Mouse (Mus musculus) hindbrain, embryonic 15.5 days (tissue): ENCODE results near the gene Jmjd6. TPM values are rescaled to one million over a fixed set of nuclear protein-coding genes. Genes with fewer than 3 reads are reported as not detected.

ENCODE experiments used
- ATAC-seq: fragments of 200-750 bp; cut with Nextera tagmentation; 2 replicates; pipeline ENCODE4 v1.8.0; 2017; ENCODE audit warnings: low read depth, moderate number of reproducible peaks, moderate TSS enrichment; ENCODE audit not compliant: low FRiP score
- H3K27ac ChIP-seq: fragments of 300-500 bp; sonication (generic); replicated peaks from 2 replicates; pipeline ENCODE4 v1.5.1; 2015; ENCODE audit warnings: mild to moderate bottlenecking, inconsistent platforms
- H3K27me3 ChIP-seq: fragments of 300-500 bp; sonication (generic); 2 replicates; pipeline ENCODE4 v1.6.1; 2015; ENCODE audit warnings: control low read depth, inconsistent platforms
- H3K36me3 ChIP-seq: fragments of 300-500 bp; sonication (generic); 2 replicates; pipeline ENCODE4 v1.6.1; 2015; ENCODE audit warnings: control low read depth, inconsistent platforms
- H3K4me1 ChIP-seq: fragments of 300-500 bp; sonication (generic); replicated peaks from 2 replicates; pipeline ENCODE4 v1.6.1; 2015; ENCODE audit warnings: control low read depth, inconsistent platforms
- H3K4me2 ChIP-seq: fragments of 300-500 bp; sonication (generic); 2 replicates; pipeline ENCODE4 v1.6.1; 2015; ENCODE audit warnings: moderate library complexity, mild to moderate bottlenecking, inconsistent platforms
- H3K4me3 ChIP-seq: fragments of 300-500 bp; sonication (generic); 2 replicates; pipeline ENCODE4 v1.5.1; 2015; ENCODE audit warnings: mild to moderate bottlenecking, inconsistent platforms
- H3K9ac ChIP-seq: fragments of 300-500 bp; sonication (generic); 2 replicates; pipeline ENCODE4 v1.6.1; 2015; ENCODE audit warnings: inconsistent platforms
- H3K9me3 ChIP-seq: fragments of 300-500 bp; sonication (generic); 2 replicates; pipeline ENCODE4 v1.6.1; 2016; ENCODE audit warnings: control low read depth, inconsistent platforms
- WGBS: fragments of 180-500 bp; shearing (Covaris S2); methylation state at CpG from one replicate; pipeline ENCODE4 v1.1.7; 2015; 5-methylcytosine and 5-hydroxymethylcytosine counted together
- polyA plus RNA-seq: library from polyadenylated mRNA; unstranded; fragments of >200 nt; fragmentation: Nextera tagmentation; extraction: Ambion mirVana; gene quantifications from 2 replicates; pipeline ENCODE4 v1.2.1, GENCODE M21; 2015

Gene Jmjd6
- polyA plus RNA-seq, 1 experiment from 2014 or later, result 72.4 TPM

GRCm38 (mm10) chr11:116818722-116819121 is 24.5 kb downstream of the Jmjd6 start:
- Histone ChIP-seq H3K4me3 (no peak overlapping the region), H3K4me2 (no peak overlapping the region), H3K9me3 (no peaks in the 10 kb centered on the region), H3K27ac (peak overlapping the region; percentile 33; the same call in 1 of the 2 replicates), H3K27me3 (no peaks in the 10 kb centered on the region), H3K36me3 (no peaks in the 10 kb centered on the region), H3K9ac (no peak overlapping the region), H3K4me1 (peaks cover 40% of the 10 kb centered on the region)
- ATAC-seq, result no peak
- WGBS, result 53% methylated on average over 8 of the region's 8 CpGs

GRCm38 (mm10) chr11:116817567-116817966 is 25.7 kb downstream of the Jmjd6 start:
- Histone ChIP-seq H3K9ac (no peak overlapping the region), H3K27ac (no peak overlapping the region), H3K4me1 (peaks cover 51% of the 10 kb centered on the region), H3K4me2 (no peak overlapping the region), H3K4me3 (no peak overlapping the region), H3K9me3 (no peaks in the 10 kb centered on the region), H3K27me3 (no peaks in the 10 kb centered on the region), H3K36me3 (no peaks in the 10 kb centered on the region)
- no peak for ATAC-seq
- 96% methylated on average over 5 of the region's 5 CpGs for WGBS

GRCm38 (mm10) chr11:116816769-116817168 is 26.5 kb downstream of the Jmjd6 start:
- no peaks in the 10 kb centered on the region for H3K27me3 ChIP-seq
- H3K4me2 ChIP-seq, result no peak overlapping the region
- no peak overlapping the region for H3K27ac ChIP-seq
- no peak for ATAC-seq
- no peak overlapping the region for H3K4me3 ChIP-seq
- no peaks in the 10 kb centered on the region for H3K36me3 ChIP-seq
- no peak overlapping the region for H3K9ac ChIP-seq
- H3K4me1 ChIP-seq, result peaks cover 52% of the 10 kb centered on the region
- WGBS, result 93% methylated on average over 5 of the region's 5 CpGs
- no peaks in the 10 kb centered on the region for H3K9me3 ChIP-seq

GRCm38 (mm10) chr11:116814884-116815415 is 28.3 kb downstream of the Jmjd6 start:
- peak overlapping the region; percentile 22 for H3K4me2 ChIP-seq
- peak overlapping the region; percentile 98 for H3K27ac ChIP-seq
- H3K27me3 ChIP-seq, result no peaks in the 10 kb centered on the region
- no peak for ATAC-seq
- no peaks in the 10 kb centered on the region for H3K36me3 ChIP-seq
- H3K9me3 ChIP-seq, result no peaks in the 10 kb centered on the region
- WGBS, result 13% methylated on average over 7 of the region's 7 CpGs
- H3K4me3 ChIP-seq, result no peak overlapping the region
- no peak overlapping the region for H3K9ac ChIP-seq
- peaks cover 63% of the 10 kb centered on the region for H3K4me1 ChIP-seq

- WGBS, result 3% methylated on average over 20 of the region's 20 CpGs
- peaks cover 67% of the 10 kb centered on the region for H3K4me1 ChIP-seq
- H3K27me3 ChIP-seq, result no peaks in the 10 kb centered on the region
- H3K4me2 ChIP-seq, result peak overlapping the region; percentile 22
- peak overlapping the region; percentile 14; the same call in 1 of the 2 replicates for H3K9ac ChIP-seq
- peak overlapping the region; percentile 98 for H3K27ac ChIP-seq
- ATAC-seq, result peak; percentile 11; the same call in 1 of the 2 replicates
- H3K4me3 ChIP-seq, result no peak overlapping the region
- H3K36me3 ChIP-seq, result no peaks in the 10 kb centered on the region
- H3K9me3 ChIP-seq, result no peaks in the 10 kb centered on the region
Measured at GRCm38 (mm10) chr11:116814076-116814883, 29.0 kb downstream of the Jmjd6 start.

GRCm38 (mm10) chr11:116813610-116814009 is 29.6 kb downstream of the Jmjd6 start:
- WGBS, result 60% methylated on average over 13 of the region's 13 CpGs
- H3K27me3 ChIP-seq, result no peaks in the 10 kb centered on the region
- no peak overlapping the region for H3K4me3 ChIP-seq
- H3K4me2 ChIP-seq, result peak overlapping the region; percentile 22
- H3K9me3 ChIP-seq, result no peaks in the 10 kb centered on the region
- H3K27ac ChIP-seq, result peak overlapping the region; percentile 98
- H3K9ac ChIP-seq, result no peak overlapping the region
- peaks cover 66% of the 10 kb centered on the region for H3K4me1 ChIP-seq
- no peaks in the 10 kb centered on the region for H3K36me3 ChIP-seq
- ATAC-seq, result no peak

- ATAC-seq, result peak; percentile 4; the same call in 1 of the 2 replicates
- H3K4me2 ChIP-seq, result peak overlapping the region; percentile 31; the same call in 1 of the 2 replicates
- H3K4me1 ChIP-seq, result peaks cover 71% of the 10 kb centered on the region
- H3K27ac ChIP-seq, result peak overlapping the region; percentile 98
- no peak overlapping the region for H3K9ac ChIP-seq
- H3K9me3 ChIP-seq, result no peaks in the 10 kb centered on the region
- no peaks in the 10 kb centered on the region for H3K27me3 ChIP-seq
- WGBS, result 31% methylated on average over 21 of the region's 21 CpGs
- H3K36me3 ChIP-seq, result no peaks in the 10 kb centered on the region
- no peak overlapping the region for H3K4me3 ChIP-seq
Measured at GRCm38 (mm10) chr11:116812793-116813529, 30.3 kb downstream of the Jmjd6 start.

GRCm38 (mm10) chr11:116810983-116811901 is 32.0 kb downstream of the Jmjd6 start:
- H3K9ac ChIP-seq, result peak overlapping the region; percentile 50
- ATAC-seq, result peak; percentile 94
- H3K27ac ChIP-seq, result peak overlapping the region; percentile 98
- no peaks in the 10 kb centered on the region for H3K9me3 ChIP-seq
- H3K36me3 ChIP-seq, result no peaks in the 10 kb centered on the region
- WGBS, result 8% methylated on average over 30 of the region's 32 CpGs
- H3K27me3 ChIP-seq, result no peaks in the 10 kb centered on the region
- H3K4me1 ChIP-seq, result peaks cover 78% of the 10 kb centered on the region
- H3K4me2 ChIP-seq, result peak overlapping the region; percentile 62
- peak overlapping the region; percentile 25 for H3K4me3 ChIP-seq

GRCm38 (mm10) chr11:116810528-116810927 is 32.7 kb downstream of the Jmjd6 start:
- H3K4me3 ChIP-seq, result peak overlapping the region; percentile 25

GRCm38 (mm10) chr11:116809520-116809919 is 33.7 kb downstream of the Jmjd6 start:
- H3K9me3 ChIP-seq, result no peaks in the 10 kb centered on the region

More at GRCm38 (mm10) chr11:116810528-116810927, 32.7 kb downstream of the Jmjd6 start:
- peaks cover 78% of the 10 kb centered on the region for H3K4me1 ChIP-seq
- no peaks in the 10 kb centered on the region for H3K36me3 ChIP-seq
- peak; percentile 28 for ATAC-seq
- H3K9ac ChIP-seq, result peak overlapping the region; percentile 50
- no peaks in the 10 kb centered on the region for H3K9me3 ChIP-seq
- H3K27ac ChIP-seq, result peak overlapping the region; percentile 98
- H3K4me2 ChIP-seq, result peak overlapping the region; percentile 62
- WGBS, result 17% methylated on average over 11 of the region's 11 CpGs
- H3K27me3 ChIP-seq, result no peaks in the 10 kb centered on the region

GRCm38 (mm10) chr11:116808811-116809395 is 34.3 kb downstream of the Jmjd6 start:
- H3K27me3 ChIP-seq, result no peaks in the 10 kb centered on the region
- H3K27ac ChIP-seq, result 0 out of 2 replicates have a peak overlapping the region, but pooled peaks have one; percentile 98
- no peak overlapping the region for H3K9ac ChIP-seq
- H3K4me2 ChIP-seq, result no peak overlapping the region
- 66% methylated on average over 11 of the region's 11 CpGs for WGBS
- H3K9me3 ChIP-seq, result no peaks in the 10 kb centered on the region
- no peak overlapping the region for H3K4me3 ChIP-seq
- no peaks in the 10 kb centered on the region for H3K36me3 ChIP-seq
- no peak for ATAC-seq
- H3K4me1 ChIP-seq, result peaks cover 62% of the 10 kb centered on the region

More at GRCm38 (mm10) chr11:116809520-116809919, 33.7 kb downstream of the Jmjd6 start:
- no peak overlapping the region for H3K4me3 ChIP-seq
- no peaks in the 10 kb centered on the region for H3K27me3 ChIP-seq
- no peaks in the 10 kb centered on the region for H3K36me3 ChIP-seq
- ATAC-seq, result no peak
- no peak overlapping the region for H3K4me2 ChIP-seq
- no peak overlapping the region for H3K9ac ChIP-seq
- peaks cover 68% of the 10 kb centered on the region for H3K4me1 ChIP-seq
- H3K27ac ChIP-seq, result 0 out of 2 replicates have a peak overlapping the region, but pooled peaks have one; percentile 98
- 72% methylated on average over 8 of the region's 8 CpGs for WGBS
